Mouse (Mus musculus) liver, adult 2 months (tissue): ENCODE measurements around the gene Lnx1.

Source experiments
- CTCF ChIP-seq: fragments of 200-500 bp; IDR thresholded peaks from 2 replicates; pipeline ENCODE4 v1.5.1; 2011; ENCODE audit warnings: low read depth, low read length, control low read depth
- POLR2A ChIP-seq: fragments of 200-500 bp; IDR thresholded peaks from 2 replicates; pipeline ENCODE4 v1.6.1; 2011; ENCODE audit warnings: low read length, control low read depth; ENCODE audit not compliant: insufficient read depth; ENCODE audit errors: extremely low read depth

DNA sequence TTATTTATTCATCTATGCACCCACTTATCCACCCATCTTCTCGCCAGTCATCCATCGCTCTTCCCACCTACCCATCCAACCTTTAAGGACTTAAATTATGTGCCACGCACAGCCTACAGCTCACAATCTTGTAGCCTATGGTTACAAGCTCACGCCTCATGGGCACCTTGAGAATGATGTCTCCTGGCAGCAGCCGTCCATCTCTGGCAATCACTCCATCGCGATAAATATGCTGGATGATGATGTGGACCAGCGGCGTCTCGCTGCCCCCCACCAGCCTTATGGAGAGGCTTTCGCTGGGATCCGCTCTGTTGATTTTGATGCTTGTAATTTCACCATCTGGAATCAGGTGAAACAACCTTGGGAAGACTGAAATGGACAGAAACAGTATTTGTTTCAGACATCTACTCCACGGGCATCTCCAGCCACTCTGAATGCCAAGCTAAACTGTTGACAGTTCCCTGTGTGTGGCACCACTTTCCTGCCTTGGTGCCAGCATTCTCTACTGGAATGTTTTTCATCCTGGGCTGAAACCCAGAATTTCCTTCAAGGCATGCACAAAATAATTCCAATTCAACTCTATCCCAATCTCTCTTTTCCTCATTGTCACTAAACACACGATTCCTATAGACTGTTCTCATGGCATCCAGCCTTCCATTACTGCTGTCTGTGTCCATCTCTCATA lies 79.3 kb downstream of the Lnx1 start:
- TF ChIP-seq CTCF (no peak), POLR2A (no peak)
